Mouse (Mus musculus): ENCODE data around the gene Fkbp5. TPM values are rescaled to one million over a fixed set of nuclear protein-coding genes. Genes with fewer than 3 reads are reported as not detected.
A peak's percentile ranks its signal among the peaks of the same experiment; 100 is the strongest.

Fkbp5 gene
- polyA plus RNA-seq, 3 experiments from 2014 or later = 19.3 to 24.5 (median 20.4) TPM

GRCm38 (mm10) chr17:28502196-28502821 lies 15.0 kb downstream of the Fkbp5 start:
- ATAC-seq = no peak

DNA sequence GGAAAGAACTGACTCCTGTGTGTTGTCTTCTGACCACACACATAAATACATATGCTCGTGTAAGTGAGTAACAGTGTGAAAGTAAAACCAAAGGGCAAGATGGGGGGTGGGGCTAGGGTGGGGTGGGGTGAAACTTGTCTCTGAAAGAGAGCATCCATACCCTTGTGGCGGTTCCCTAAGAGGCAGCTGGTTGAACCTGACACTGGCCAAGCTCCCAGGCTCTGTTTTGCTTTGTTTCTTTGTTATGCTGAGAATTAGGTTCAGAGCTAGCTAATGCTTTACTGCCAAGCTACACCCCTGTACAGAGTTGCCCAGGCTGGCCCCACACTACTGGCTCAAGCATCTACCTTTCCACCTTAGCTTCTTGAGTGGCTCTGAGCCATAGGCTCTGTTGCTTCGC lies 16.9 kb downstream of the Fkbp5 start:
- ATAC-seq = no peak

DNA sequence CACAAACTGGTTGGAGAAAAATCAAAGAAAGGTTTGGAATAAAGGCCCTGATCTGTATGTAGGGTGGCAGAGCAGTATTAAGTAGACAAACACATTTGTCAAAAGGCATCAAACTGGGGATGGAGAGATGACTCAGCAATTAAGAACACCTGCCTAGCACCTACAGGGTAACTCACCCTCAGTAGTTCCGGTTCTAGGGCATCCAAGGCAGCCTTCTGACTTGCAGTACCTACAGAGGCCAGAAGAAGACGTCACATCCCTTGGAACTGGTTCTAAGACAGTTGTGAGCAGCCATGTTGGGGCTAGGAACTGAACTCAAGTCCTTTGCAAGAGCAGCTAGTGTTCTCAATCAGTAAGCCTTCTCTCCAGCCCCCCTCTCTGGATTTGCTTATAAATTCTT lies 18.1 kb downstream of the Fkbp5 start:
- no peak for ATAC-seq

- no peak for ATAC-seq
These were observed 21.5 kb downstream of the Fkbp5 start for GRCm38 (mm10) chr17:28495832-28496231.

GRCm38 (mm10) chr17:28491035-28491770 lies 26.1 kb downstream of the Fkbp5 start:
- no peak for ATAC-seq

DNA sequence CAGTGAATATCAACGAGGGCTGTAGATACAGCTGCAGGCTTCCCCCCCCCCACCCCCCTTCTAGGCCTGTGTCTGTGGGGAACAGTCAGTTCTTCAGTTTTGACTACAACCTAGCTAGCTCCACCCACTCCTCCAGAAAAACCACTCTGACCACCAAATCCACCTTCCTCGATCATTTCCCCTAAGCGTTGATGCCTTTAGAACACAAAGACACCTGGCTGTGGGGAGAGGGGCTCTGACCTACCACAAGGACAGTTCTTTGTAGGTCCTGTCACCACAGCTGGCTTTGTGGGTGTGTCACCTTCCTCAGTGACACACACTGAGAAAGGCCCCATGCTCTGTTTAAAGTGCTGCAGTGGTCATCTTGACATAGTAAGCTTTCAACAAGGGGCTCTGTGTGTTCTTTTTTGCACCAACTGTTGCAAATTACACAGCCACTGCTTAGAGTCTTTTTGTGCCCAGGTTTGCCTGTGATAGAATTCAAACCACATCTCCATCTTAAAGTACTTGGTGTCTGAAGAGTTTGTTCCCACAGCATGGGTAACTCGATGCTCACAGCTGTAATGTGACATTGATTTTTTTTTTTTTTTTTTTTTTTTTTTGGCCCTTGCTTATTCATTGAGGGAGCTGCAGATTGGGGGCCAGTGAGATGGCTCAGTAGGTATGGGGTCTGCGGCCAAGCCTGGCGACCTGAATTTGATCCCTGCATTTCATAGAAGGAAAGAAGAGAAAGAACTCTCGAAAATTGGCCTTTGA lies 28.9 kb downstream of the Fkbp5 start:
- ATAC-seq = no peak

DNA sequence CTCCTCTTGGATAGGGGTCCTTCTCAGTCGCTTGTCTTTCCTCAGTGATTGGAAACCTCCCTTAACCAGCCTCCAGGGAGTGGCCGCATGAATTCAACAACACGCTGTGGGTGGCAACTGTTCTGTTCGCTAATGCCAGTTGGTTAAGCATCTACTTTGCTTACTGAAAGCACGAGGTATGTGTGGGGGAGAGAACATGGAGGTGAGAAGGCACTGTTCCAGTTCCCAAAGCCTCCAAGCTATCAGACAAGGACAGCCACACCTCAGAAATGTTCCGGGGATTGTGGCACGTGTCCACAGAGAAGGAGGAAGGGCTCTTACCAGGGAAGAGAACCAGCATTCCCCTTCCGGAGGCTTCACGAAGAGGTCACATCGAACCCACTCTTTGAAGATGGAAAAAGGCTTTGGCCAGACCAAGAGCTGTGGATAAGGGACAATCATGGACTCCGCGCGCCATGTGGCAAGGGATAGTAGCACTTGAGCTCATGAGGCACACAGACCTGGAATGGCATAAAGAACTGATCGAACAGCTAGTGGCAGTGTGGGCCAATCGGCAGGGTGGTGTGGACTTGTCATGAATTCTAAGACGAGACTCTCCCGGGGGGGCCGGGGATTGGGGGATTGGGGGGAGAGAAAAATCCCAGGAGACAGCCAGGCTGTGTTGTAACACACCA lies 29.6 kb downstream of the Fkbp5 start:
- no peak for ATAC-seq

- ATAC-seq = no peak
These were observed 30.6 kb downstream of the Fkbp5 start for GRCm38 (mm10) chr17:28486720-28487119.

DNA sequence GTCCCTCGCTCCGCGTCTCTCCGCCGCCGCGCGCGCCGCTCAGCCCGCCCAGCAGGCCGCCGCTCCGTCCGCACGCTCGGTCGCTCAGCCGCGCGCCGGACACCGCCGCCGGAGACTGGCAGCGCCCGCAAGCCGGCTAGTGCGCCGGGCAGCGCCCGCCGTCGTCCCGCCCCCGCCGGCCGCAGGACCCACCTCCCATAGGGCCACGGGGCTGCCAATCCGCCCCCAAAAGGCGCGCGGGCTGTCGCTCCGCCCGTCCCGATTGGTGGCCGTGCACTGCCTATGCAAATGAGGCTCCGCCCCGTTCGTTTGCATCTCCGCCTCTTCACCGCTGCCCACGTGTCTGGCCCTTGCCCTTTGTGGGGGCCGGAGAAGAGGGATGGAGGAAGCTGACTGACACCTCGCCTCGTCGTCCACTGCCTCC lies 31.3 kb downstream of the Fkbp5 start:
- ATAC-seq = peak; percentile 95

DNA sequence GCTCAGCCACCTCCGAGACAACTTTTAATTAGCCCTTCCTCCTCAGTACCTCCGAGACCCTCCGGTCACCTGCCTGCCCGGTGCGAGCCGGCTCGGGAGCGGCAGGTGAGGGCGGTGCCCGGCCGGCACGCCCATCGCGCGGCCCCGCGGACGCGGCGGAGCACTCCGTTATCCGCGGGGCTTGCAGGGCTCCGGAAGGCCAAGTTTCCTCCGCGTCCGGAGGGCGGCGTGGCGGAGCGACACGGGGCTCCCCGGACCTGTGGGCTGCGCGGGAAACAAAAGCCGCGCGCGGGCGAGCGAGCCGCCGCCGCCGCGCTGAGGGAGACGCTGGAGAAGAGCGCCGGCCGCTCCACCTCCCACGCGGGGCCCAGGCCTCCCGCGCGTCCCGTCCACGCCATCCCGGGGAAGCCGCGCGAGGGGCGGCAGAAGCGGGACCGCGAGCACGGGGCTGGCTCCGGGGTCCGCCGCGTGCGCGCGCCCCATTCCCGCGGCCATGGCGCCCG lies 31.8 kb downstream of the Fkbp5 start:
- ATAC-seq = peak; percentile 37

GRCm38 (mm10) chr17:28484704-28485445 lies 32.5 kb downstream of the Fkbp5 start:
- ATAC-seq = peak; percentile 4

DNA sequence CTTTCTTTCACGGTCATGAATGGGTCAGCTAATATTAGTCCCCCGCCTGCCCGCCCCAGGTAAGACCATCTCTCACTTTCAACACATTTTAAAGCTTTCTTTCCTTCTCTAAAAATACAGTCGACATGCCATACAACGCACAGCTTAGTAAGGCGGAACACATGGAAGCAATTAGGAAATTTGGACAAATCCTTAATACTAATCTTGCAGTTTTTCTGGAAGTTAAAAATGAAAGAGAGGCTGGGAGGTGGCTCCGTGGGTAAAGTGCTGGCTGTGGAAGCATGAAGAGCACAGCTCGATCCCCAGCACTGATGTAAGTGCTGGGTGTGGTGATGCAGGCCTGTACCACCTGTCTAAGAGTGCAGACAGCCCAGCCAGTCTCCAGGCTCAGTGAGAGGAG lies 39.9 kb downstream of the Fkbp5 start:
- no peak for ATAC-seq

- ATAC-seq = no peak
These were observed 40.9 kb downstream of the Fkbp5 start for GRCm38 (mm10) chr17:28476441-28476840.

DNA sequence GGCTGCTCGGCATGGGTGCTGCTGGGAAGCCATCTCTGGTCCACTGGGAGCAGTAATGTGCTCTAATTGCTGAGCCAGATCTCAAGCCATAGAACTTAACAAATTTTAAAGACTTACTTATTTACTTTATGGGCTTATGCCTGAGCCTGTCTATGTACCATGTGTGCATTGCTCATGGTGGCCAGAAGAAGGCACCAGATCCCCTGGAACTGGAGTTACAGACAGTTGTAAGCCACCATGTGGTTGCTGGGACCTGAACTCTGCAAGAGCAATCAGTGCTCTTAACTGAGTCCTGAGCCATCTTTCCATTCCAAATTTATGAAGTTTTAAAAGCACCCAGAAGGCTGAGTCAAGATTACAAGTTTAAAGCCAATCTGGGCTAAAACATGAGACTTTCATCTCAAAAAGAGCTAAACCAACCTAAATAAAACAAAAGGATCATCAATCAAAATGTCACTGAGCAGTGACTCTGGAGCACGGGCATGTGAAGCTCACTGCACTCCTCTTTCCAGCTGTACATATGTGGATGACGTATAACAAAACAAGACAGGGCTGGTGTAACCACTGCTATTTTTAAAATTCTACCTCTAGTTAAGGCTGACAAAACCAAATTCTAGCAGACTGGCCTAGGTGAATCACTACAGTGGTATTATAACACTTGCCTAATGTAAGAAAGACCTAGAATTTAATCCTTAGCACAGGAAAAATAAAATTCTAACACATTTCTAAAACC lies 41.6 kb downstream of the Fkbp5 start:
- ATAC-seq = no peak

- ATAC-seq = no peak
These were observed 44.6 kb downstream of the Fkbp5 start for GRCm38 (mm10) chr17:28472696-28473095.

DNA sequence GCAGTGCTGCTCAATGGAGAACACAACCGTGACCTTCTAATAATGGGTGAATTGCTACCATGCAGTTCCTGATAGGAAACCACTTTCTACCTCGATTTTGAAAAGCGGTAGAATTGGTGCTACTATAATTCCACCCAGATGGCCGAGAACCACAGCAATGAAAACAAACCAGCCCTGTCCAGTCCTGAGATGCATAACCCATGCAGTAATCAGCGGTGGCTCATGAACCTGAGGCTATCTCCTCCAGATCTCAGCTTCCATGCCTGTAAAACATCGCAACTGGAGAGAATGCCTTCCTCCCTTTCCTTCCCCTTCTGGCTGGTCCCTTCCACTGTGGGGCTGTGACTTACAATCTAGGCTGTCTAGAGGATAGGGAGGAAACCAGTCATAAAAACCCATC lies 46.5 kb downstream of the Fkbp5 start:
- no peak for ATAC-seq

DNA sequence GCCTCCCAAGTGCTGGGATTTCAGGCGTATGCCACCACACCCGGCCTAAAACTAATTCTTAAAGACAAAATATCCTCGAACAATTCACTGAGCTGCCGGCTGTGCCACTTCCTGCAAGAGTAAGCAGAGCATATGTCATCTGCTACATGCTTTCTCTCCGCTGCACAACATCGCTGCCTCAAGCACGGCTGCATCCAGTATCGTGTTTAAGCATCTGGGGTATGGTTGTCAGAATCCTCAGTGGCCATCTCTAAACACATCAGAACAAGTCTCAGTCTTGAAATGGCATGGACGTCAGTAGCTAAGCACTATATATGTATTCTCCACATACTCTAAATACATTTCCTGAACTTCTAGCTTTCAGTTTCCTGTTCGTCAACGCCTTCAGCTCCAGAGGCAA lies 49.6 kb downstream of the Fkbp5 start:
- ATAC-seq = peak; percentile 73

DNA sequence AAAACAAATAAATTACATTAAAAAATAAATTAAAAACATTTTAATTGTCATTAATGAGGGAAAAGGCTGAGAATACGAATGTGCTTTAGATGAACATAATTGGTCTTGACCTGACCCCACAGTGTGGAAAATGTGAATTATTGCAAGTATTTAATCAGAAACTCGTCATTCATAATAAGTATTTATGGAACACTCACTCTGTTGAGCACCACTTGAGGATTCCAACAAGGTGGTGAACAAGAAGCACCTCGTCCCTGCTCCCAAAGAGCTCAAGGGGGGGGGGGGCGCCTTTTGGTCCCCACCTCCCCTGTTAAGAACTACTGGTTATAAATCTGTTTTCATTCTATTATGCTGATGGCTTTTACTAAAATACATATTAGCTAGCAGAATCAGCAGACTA lies 51.4 kb downstream of the Fkbp5 start:
- ATAC-seq = no peak

GRCm38 (mm10) chr17:28463701-28464443 lies 53.5 kb downstream of the Fkbp5 start:
- no peak for ATAC-seq

DNA sequence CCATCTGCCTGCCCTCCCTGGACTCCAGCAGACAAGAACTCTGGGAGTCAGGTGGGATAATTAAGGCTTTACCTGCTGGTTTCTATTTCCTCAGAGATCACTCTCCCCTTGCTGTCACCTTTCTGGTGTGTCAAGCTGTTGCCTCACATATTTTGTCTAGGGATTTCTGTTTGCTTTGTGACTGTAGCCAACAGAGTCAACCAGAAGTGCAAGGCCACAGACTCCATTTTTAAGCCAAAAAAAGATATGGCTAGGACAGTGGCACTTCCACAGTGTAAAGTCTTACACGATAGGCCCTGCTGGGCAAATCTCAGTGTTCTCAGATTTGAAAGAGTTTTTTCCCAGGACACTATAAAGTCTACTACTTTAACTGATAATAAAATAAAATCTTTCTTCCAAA lies 56.9 kb downstream of the Fkbp5 start:
- ATAC-seq = no peak

GRCm38 (mm10) chr17:28455098-28455497 lies 62.2 kb downstream of the Fkbp5 start:
- ATAC-seq = no peak
